Mouse (Mus musculus) midbrain, embryonic 11.5 days (tissue): Measurements from ENCODE around the gene Gm7929. TPM values are rescaled to one million over a fixed set of nuclear protein-coding genes. Genes with fewer than 3 reads are reported as not detected.
"Not testable (repeated sequence)": the region's sequence is repeated elsewhere in the genome, so short reads cannot be mapped to it uniquely, and the experiment has no call there.

Source experiments
- ATAC-seq: fragments of 200-750 bp; cut with Nextera tagmentation; 2 replicates; pipeline ENCODE4 v1.8.0; 2017; ENCODE audit warnings: moderate TSS enrichment, moderate library complexity; ENCODE audit not compliant: low FRiP score
- DNase-seq: peaks from one replicate; pipeline ENCODE4 v3.0.0; 2015; ENCODE audit warnings: low spot score; ENCODE audit errors: missing footprints
- H3K27ac ChIP-seq: fragments of 300-500 bp; sonication (generic); 2 replicates; pipeline ENCODE4 v1.5.1; 2014; ENCODE audit warnings: low read depth, low read length
- H3K27me3 ChIP-seq: fragments of 300-500 bp; sonication (generic); 2 replicates; pipeline ENCODE4 v1.6.1; 2014; ENCODE audit warnings: mild to moderate bottlenecking, low read length, moderate library complexity, mixed read lengths; ENCODE audit not compliant: control insufficient read depth, insufficient read depth
- H3K36me3 ChIP-seq: fragments of 300-500 bp; sonication (generic); 2 replicates; pipeline ENCODE4 v1.6.1; 2014; ENCODE audit warnings: mild to moderate bottlenecking, low read length, moderate library complexity, mixed read lengths; ENCODE audit not compliant: control insufficient read depth, insufficient read depth
- H3K4me1 ChIP-seq: fragments of 300-500 bp; sonication (generic); 2 replicates; pipeline ENCODE4 v1.6.1; 2014; ENCODE audit warnings: low read length; ENCODE audit not compliant: control insufficient read depth, insufficient read depth
- H3K4me2 ChIP-seq: fragments of 300-500 bp; sonication (generic); 2 replicates; pipeline ENCODE4 v1.6.1; 2014; ENCODE audit warnings: mild to moderate bottlenecking, moderate library complexity
- H3K4me3 ChIP-seq: fragments of 300-500 bp; sonication (generic); 2 replicates; pipeline ENCODE4 v1.5.1; 2014; ENCODE audit warnings: low read depth, low read length
- H3K9ac ChIP-seq: fragments of 300-500 bp; sonication (generic); 2 replicates; pipeline ENCODE4 v1.6.1; 2014; ENCODE audit warnings: low read length
- H3K9me3 ChIP-seq: fragments of 300-500 bp; sonication (generic); 2 replicates; pipeline ENCODE4 v1.6.1; 2016; ENCODE audit warnings: low read length; ENCODE audit not compliant: control insufficient read depth
- WGBS: fragments of 180-500 bp; shearing (Covaris S2); extraction: QIAGEN DNeasy Blood & Tissue Kit; methylation state at CpG from one replicate; pipeline ENCODE4 v1.1.7; 2014; 5-methylcytosine and 5-hydroxymethylcytosine counted together
- polyA plus RNA-seq: library from polyadenylated mRNA; unstranded; fragments of >200 nt; fragmentation: Nextera tagmentation; extraction: Ambion mirVana; gene quantifications from 2 replicates; pipeline ENCODE4 v1.2.1, GENCODE M21; 2014

Gene Gm7929
- not detected in 2 replicates for polyA plus RNA-seq

GRCm38 (mm10) chr14:41750514-41750913 is at the start of gene Gm7929:
Gene Gm7929 (minus strand): TSS chr14:41750614.
- not testable (repeated sequence) for H3K9me3 ChIP-seq, DNase-seq, H3K27ac ChIP-seq, H3K4me3 ChIP-seq, H3K4me2 ChIP-seq, H3K4me1 ChIP-seq, H3K36me3 ChIP-seq, H3K9ac ChIP-seq, H3K27me3 ChIP-seq, ATAC-seq
- no CpG with 5 or more reads among the region's 1 CpGs for WGBS

- not testable (repeated sequence) for ATAC-seq, H3K27me3 ChIP-seq, H3K36me3 ChIP-seq, H3K4me1 ChIP-seq, H3K9me3 ChIP-seq, H3K9ac ChIP-seq, H3K27ac ChIP-seq, H3K4me2 ChIP-seq, DNase-seq, H3K4me3 ChIP-seq
Observed at GRCm38 (mm10) chr14:41772341-41772740, 21.9 kb upstream of the Gm7929 start, which contains the start of gene Gm47189. Gene Gm47189 (minus strand): TSS chr14:41772441.

DNA sequence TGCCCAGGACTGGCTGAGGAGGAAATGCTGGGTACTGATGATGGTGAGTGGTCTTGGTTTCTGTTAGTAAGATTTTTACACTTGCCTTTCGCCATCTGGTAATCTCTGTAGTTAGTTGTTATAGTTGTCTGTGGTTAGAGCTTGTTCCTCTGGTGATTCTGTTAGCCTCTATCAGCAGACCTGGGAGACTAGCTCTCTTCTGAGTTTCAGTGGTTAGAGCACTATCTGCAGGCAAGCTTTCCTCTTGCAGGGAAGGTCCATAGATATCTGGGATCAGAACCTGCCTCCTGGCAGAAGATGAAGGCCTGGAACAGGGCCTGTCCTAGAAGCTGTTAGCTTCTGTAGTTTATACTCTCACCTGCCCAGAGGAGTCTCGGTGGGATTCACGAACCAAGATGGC is 5.5 kb upstream of the Gm7929 start:
- not testable (repeated sequence) for H3K27me3 ChIP-seq, H3K9me3 ChIP-seq, H3K9ac ChIP-seq, H3K4me1 ChIP-seq, H3K36me3 ChIP-seq, DNase-seq, H3K4me3 ChIP-seq, H3K27ac ChIP-seq, ATAC-seq, H3K4me2 ChIP-seq
- WGBS = 92% methylated on average over 2 of the region's 3 CpGs

GRCm38 (mm10) chr14:41723437-41723836 is 27.0 kb downstream of the Gm7929 start:
- not testable (repeated sequence) for H3K4me3 ChIP-seq, ATAC-seq, H3K4me2 ChIP-seq, H3K27ac ChIP-seq, H3K9ac ChIP-seq, H3K27me3 ChIP-seq, H3K4me1 ChIP-seq, H3K9me3 ChIP-seq, H3K36me3 ChIP-seq, DNase-seq
- WGBS = 68% methylated on average over 17 of the region's 17 CpGs

DNA sequence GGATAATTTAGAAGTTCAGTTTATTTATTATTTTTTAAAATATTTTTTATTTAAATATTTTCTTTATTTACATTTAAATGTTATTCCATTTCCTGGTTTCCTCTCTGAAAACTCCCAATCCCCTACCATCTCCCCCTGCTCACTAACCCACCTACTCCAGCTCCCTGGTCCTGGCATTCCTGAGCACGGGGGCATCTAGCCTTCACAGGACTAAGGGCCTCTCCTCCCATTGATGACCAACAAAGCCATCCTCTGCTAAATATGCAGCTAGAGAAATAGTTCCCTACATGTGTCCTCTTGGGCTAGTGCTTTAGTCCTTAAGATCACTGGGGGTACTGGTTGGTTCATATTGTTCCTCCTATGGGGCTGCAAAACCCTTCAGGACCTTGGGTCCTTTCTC is 33.2 kb downstream of the Gm7929 start:
- not testable (repeated sequence) for ATAC-seq, H3K4me3 ChIP-seq, H3K27me3 ChIP-seq, H3K9ac ChIP-seq, H3K4me1 ChIP-seq, H3K36me3 ChIP-seq, H3K9me3 ChIP-seq, H3K4me2 ChIP-seq, H3K27ac ChIP-seq
- DNase-seq = peak; percentile 28
- WGBS = 82% methylated on average over 1 of the region's 1 CpGs

GRCm38 (mm10) chr14:41701785-41702184 is 48.6 kb downstream of the Gm7929 start, which contains the start of gene Gm8068:
Gene Gm8068 (minus strand): TSS chr14:41701885.
- H3K36me3 ChIP-seq, H3K4me3 ChIP-seq, ATAC-seq, H3K9me3 ChIP-seq, DNase-seq, H3K4me2 ChIP-seq, H3K9ac ChIP-seq, H3K27ac ChIP-seq, H3K4me1 ChIP-seq, H3K27me3 ChIP-seq: not testable (repeated sequence)
- no CpG with 5 or more reads among the region's 3 CpGs for WGBS

Other genes with a start within 250 kb of the Gm7929 start
- gene Gm7970, start 195.0 kb downstream of the Gm7929 start, polyA plus RNA-seq = not detected in 2 replicates
- gene 1700049E17Rik2, start 177.4 kb downstream of the Gm7929 start, polyA plus RNA-seq = not detected in 2 replicates
- not detected in 2 replicates for gene Gm3072, start 126.0 kb downstream of the Gm7929 start, polyA plus RNA-seq
- gene Gm3676, start 104.1 kb downstream of the Gm7929 start, polyA plus RNA-seq = not detected in 2 replicates
- gene Gm8068, start 48.7 kb downstream of the Gm7929 start, polyA plus RNA-seq = not detected in 2 replicates
- gene Gm47189, start 21.8 kb upstream of the Gm7929 start, polyA plus RNA-seq = not detected in 2 replicates
- not detected in 2 replicates for gene Gm7980, start 156.7 kb upstream of the Gm7929 start, polyA plus RNA-seq
- not detected in 2 replicates for gene 1700049E17Rik1, start 174.3 kb upstream of the Gm7929 start, polyA plus RNA-seq
- not detected in 2 replicates for gene 1700024B05Rik, start 193.4 kb upstream of the Gm7929 start, polyA plus RNA-seq
- gene Gm6401, start 217.3 kb upstream of the Gm7929 start, polyA plus RNA-seq = not detected in 2 replicates
- gene Gm3543, start 232.7 kb upstream of the Gm7929 start, polyA plus RNA-seq = not detected in 2 replicates